Mouse (Mus musculus) urinary bladder, postnatal 10 days (tissue): ENCODE results near the gene Plekhd1.

Source experiments
- DNase-seq: peaks from one replicate; pipeline ENCODE4 v3.0.0; 2022; ENCODE audit warnings: low spot score

Plekhd1 gene

GRCm38 (mm10) chr12:80699144-80699531 lies 6.7 kb downstream of the Plekhd1 start:
- no peak for DNase-seq

- DNase-seq = no peak
Observed at GRCm38 (mm10) chr12:80701332-80701731, 8.9 kb downstream of the Plekhd1 start.

GRCm38 (mm10) chr12:80706208-80706914 lies 14.0 kb downstream of the Plekhd1 start:
- no peak for DNase-seq

- DNase-seq = no peak
Observed at GRCm38 (mm10) chr12:80706915-80707604, 14.7 kb downstream of the Plekhd1 start.

GRCm38 (mm10) chr12:80715915-80716314 lies 23.5 kb downstream of the Plekhd1 start:
- no peak for DNase-seq

GRCm38 (mm10) chr12:80719141-80719540 lies 26.8 kb downstream of the Plekhd1 start:
- no peak for DNase-seq

GRCm38 (mm10) chr12:80720507-80720906 lies 28.1 kb downstream of the Plekhd1 start:
- DNase-seq = no peak

GRCm38 (mm10) chr12:80721458-80721857 lies 29.1 kb downstream of the Plekhd1 start:
- no peak for DNase-seq

- peak; percentile 70 for DNase-seq
Observed at GRCm38 (mm10) chr12:80724853-80725559, 32.6 kb downstream of the Plekhd1 start.

- no peak for DNase-seq
Observed at GRCm38 (mm10) chr12:80728207-80728606, 35.8 kb downstream of the Plekhd1 start.

GRCm38 (mm10) chr12:80728814-80729213 lies 36.4 kb downstream of the Plekhd1 start:
- no peak for DNase-seq

GRCm38 (mm10) chr12:80729758-80730530 lies 37.6 kb downstream of the Plekhd1 start:
- no peak for DNase-seq

- DNase-seq = no peak
Observed at GRCm38 (mm10) chr12:80730567-80730966, 38.2 kb downstream of the Plekhd1 start.

- no peak for DNase-seq
Observed at GRCm38 (mm10) chr12:80734526-80735470, 42.4 kb downstream of the Plekhd1 start.

GRCm38 (mm10) chr12:80736464-80737282 lies 44.3 kb downstream of the Plekhd1 start:
- DNase-seq = no peak

GRCm38 (mm10) chr12:80737283-80737600 lies 44.9 kb downstream of the Plekhd1 start:
- no peak for DNase-seq

GRCm38 (mm10) chr12:80739482-80739881 lies 47.1 kb downstream of the Plekhd1 start:
- DNase-seq = no peak

GRCm38 (mm10) chr12:80744614-80745013 lies 52.2 kb downstream of the Plekhd1 start:
- no peak for DNase-seq

- no peak for DNase-seq
Observed at GRCm38 (mm10) chr12:80746031-80746813, 53.8 kb downstream of the Plekhd1 start.

- no peak for DNase-seq
Observed at GRCm38 (mm10) chr12:80751556-80751955, 59.2 kb downstream of the Plekhd1 start.
